Mouse (Mus musculus) forebrain, embryonic 16.5 days (tissue): Measurements from ENCODE around the gene Xlr4c. TPM values are rescaled to one million over a fixed set of nuclear protein-coding genes. Genes with fewer than 3 reads are reported as not detected.

Experiments
- polyA plus RNA-seq: library from polyadenylated mRNA; unstranded; fragments of >200 nt; fragmentation: Nextera tagmentation; extraction: Ambion mirVana; gene quantifications from 2 replicates; pipeline ENCODE4 v1.2.1, GENCODE M21; 2015

Xlr4c gene
- polyA plus RNA-seq, 1 experiment from 2014 or later: 0.20 TPM

Other genes with a start within 250 kb of the Xlr4c start
- 0.22 TPM in 1 of 2 replicates, not detected in the other for gene Pnma5, start 206.0 kb downstream of the Xlr4c start, polyA plus RNA-seq
- gene Pnma3, start 178.3 kb downstream of the Xlr4c start, polyA plus RNA-seq: 2.5 and 3.0 TPM in 2 replicates
- 0.71 TPM in 1 of 2 replicates, not detected in the other for gene Xlr4a, start 160.7 kb downstream of the Xlr4c start, polyA plus RNA-seq
- 2.3 and 4.3 TPM in 2 replicates for gene Xlr3a, start 146.0 kb downstream of the Xlr4c start, polyA plus RNA-seq
- 0.72 and 0.76 TPM in 2 replicates for gene Gm14685, start 126.1 kb downstream of the Xlr4c start, polyA plus RNA-seq
- gene Xlr5b, start 94.3 kb downstream of the Xlr4c start, polyA plus RNA-seq: not detected in 2 replicates
- gene DXBay18, start 93.7 kb downstream of the Xlr4c start, polyA plus RNA-seq: 0.86 TPM in 1 of 2 replicates, not detected in the other
- gene Spin2d, start 66.1 kb downstream of the Xlr4c start, polyA plus RNA-seq: not detected in 2 replicates
- 12.2 and 13.6 TPM in 2 replicates for gene Xlr3b, start 50.9 kb downstream of the Xlr4c start, polyA plus RNA-seq
- 0.46 and 0.55 TPM in 2 replicates for gene Xlr4b, start 28.8 kb downstream of the Xlr4c start, polyA plus RNA-seq
- 25.5 and 26.4 TPM in 2 replicates for gene F8a, start 14.8 kb downstream of the Xlr4c start, polyA plus RNA-seq
- gene Xlr3c, start 22.3 kb upstream of the Xlr4c start, polyA plus RNA-seq: not detected in 2 replicates
- gene Xlr5a, start 49.8 kb upstream of the Xlr4c start, polyA plus RNA-seq: not detected in 2 replicates
- gene Xlr5c, start 49.8 kb upstream of the Xlr4c start, polyA plus RNA-seq: not detected in 2 replicates
- not detected in 2 replicates for gene Gm45015, start 93.7 kb upstream of the Xlr4c start, polyA plus RNA-seq
- 13.2 and 14.1 TPM in 2 replicates for gene Zfp275, start 99.5 kb upstream of the Xlr4c start, polyA plus RNA-seq
- not detected in 2 replicates for gene Gm18336, start 155.6 kb upstream of the Xlr4c start, polyA plus RNA-seq
- gene Zfp92, start 168.0 kb upstream of the Xlr4c start, polyA plus RNA-seq: 0.37 and 1.1 TPM in 2 replicates
- not detected in 2 replicates for gene Trex2, start 192.2 kb upstream of the Xlr4c start, polyA plus RNA-seq
- 59.5 and 60.1 TPM in 2 replicates for gene Haus7, start 215.9 kb upstream of the Xlr4c start, polyA plus RNA-seq
- gene Bgn, start 240.5 kb upstream of the Xlr4c start, polyA plus RNA-seq: 14.9 and 21.1 TPM in 2 replicates